Mouse (Mus musculus) embryonic stem cell, embryonic (primary cell): ENCODE measurements around the gene Thoc3.
"Not testable (repeated sequence)": the region's sequence is repeated elsewhere in the genome, so short reads cannot be mapped to it uniquely, and the experiment has no call there.

Experiments used
- CTCF ChIA-PET, 4 experiments: fragments of 300-600 bp in 2 of 4; fragments of 350-600 bp in 2 of 4; sonication (Branson Sonifier 250); formaldehyde crosslinking; loops; one replicate each; lab custom pipeline; 2022; ENCODE audit warnings: inconsistent platforms in 2 of 4; lab: Charles Lee
- POLR2A ChIA-PET, 4 experiments: fragments of 300-600 bp in 2 of 4; fragments of 350-600 bp in 2 of 4; sonication (Branson Sonifier 250); formaldehyde crosslinking; loops; one replicate each; lab custom pipeline; 2022; ENCODE audit warnings: antibody characterized with exemption in 4 of 4, inconsistent platforms in 1 of 4; lab: Charles Lee

Thoc3 gene

GRCm38 (mm10) chr13:54468098-54469011 lies at the start of gene Thoc3:
Gene Thoc3, minus strand, starts transcription at chr13:54468849.
- CTCF ChIA-PET: interaction anchor here in 3 of 4 experiments (0.6 to 3.4 kb wide), 7 partner anchors 11 to 1456 kb away, joined by 3 to 18 read pairs (median 4); no protein-coding TSS in a partner anchor
- POLR2A ChIA-PET: interaction anchor here in 3 of 4 experiments (0.5 to 2.4 kb wide), 32 partner anchors 9 to 1286 kb away, joined by 3 to 14 read pairs (median 3); partner anchors contain the start of genes Simc1 (in 3 of the 3), Higd2a (in 2 of the 3), Nop16 (in 2 of the 3) and Arl10 (in 1 of the 3)

- CTCF ChIA-PET: interaction anchor here in 2 of 4 experiments (0.6 kb wide), 2 partner anchors 28 to 207 kb away, joined by 3 to 5 read pairs; no protein-coding TSS in a partner anchor
- POLR2A ChIA-PET: interaction anchor here (0.6 to 3.9 kb wide), 8 partner anchors 13 to 355 kb away, joined by 3 to 18 read pairs (median 6); no protein-coding TSS in a partner anchor
Observed at GRCm38 (mm10) chr13:54505920-54506319, 37.3 kb upstream of the Thoc3 start.

- ChIA-PET CTCF (interaction anchor here in 2 of 4 experiments (0.5 to 2.1 kb wide), 6 partner anchors 15 to 391 kb away, joined by 3 to 8 read pairs (median 4); no protein-coding TSS in a partner anchor), POLR2A (interaction anchor here (0.5 to 3.9 kb wide), 66 partner anchors 7 to 940 kb away, joined by 3 to 18 read pairs (median 4); partner anchors contain the start of genes Higd2a (in 3 of the 4), Nop16 (in 3 of the 4), Thoc3 (in 3 of the 4) and Arl10 (in 2 of the 4))
Observed at GRCm38 (mm10) chr13:54504611-54505260, 36.1 kb upstream of the Thoc3 start.

GRCm38 (mm10) chr13:54503604-54504521 lies 35.2 kb upstream of the Thoc3 start, which contains the start of gene Simc1:
Gene Simc1, plus strand, starts transcription at chr13:54503779.
- ChIA-PET CTCF (interaction anchor here in 2 of 4 experiments (0.5 to 2.1 kb wide), 7 partner anchors 16 to 386 kb away, joined by 3 to 8 read pairs (median 4); no protein-coding TSS in a partner anchor), POLR2A (interaction anchor here (0.5 to 3.9 kb wide), 79 partner anchors 8 to 941 kb away, joined by 3 to 18 read pairs (median 4); partner anchors contain the start of genes Higd2a (in 3 of the 4), Nop16 (in 3 of the 4), Thoc3 (in 3 of the 4) and Arl10 (in 2 of the 4))

- ChIA-PET CTCF (interaction anchor here in 2 of 4 experiments (0.9 to 1.8 kb wide), 2 partner anchors 17 to 56 kb away, joined by 3 to 5 read pairs; no protein-coding TSS in a partner anchor), POLR2A (interaction anchor here (0.6 to 3.9 kb wide), 41 partner anchors 8 to 941 kb away, joined by 3 to 18 read pairs (median 4); partner anchors contain the start of genes Nop16 (in 2 of the 4), Thoc3 (in 2 of the 4), Grk6 (in 1 of the 4) and Higd2a (in 1 of the 4))
Observed at GRCm38 (mm10) chr13:54503278-54503603, 34.6 kb upstream of the Thoc3 start.

- POLR2A ChIA-PET: interaction anchor here in 3 of 4 experiments (0.6 to 3.3 kb wide), 7 partner anchors 11 to 1679 kb away, joined by 3 to 14 read pairs (median 3); no protein-coding TSS in a partner anchor
- CTCF ChIA-PET: interaction anchor here in 3 of 4 experiments (0.6 to 1.8 kb wide), 3 partner anchors 30 to 78 kb away, joined by 3 to 5 read pairs (median 5); no protein-coding TSS in a partner anchor
Observed at GRCm38 (mm10) chr13:54501957-54502690, 33.5 kb upstream of the Thoc3 start.

- CTCF ChIA-PET: interaction anchor here in 1 of 4 experiments (1.8 kb wide), 1 partner anchor 54 kb away, joined by 5 read pairs; no protein-coding TSS in a partner anchor
- POLR2A ChIA-PET: interaction anchor here in 3 of 4 experiments (0.6 to 1.4 kb wide), 3 partner anchors 12 to 1679 kb away, joined by 3 read pairs; no protein-coding TSS in a partner anchor
Observed at GRCm38 (mm10) chr13:54501352-54501751, 32.7 kb upstream of the Thoc3 start.

GRCm38 (mm10) chr13:54499551-54499950 lies 30.9 kb upstream of the Thoc3 start:
- CTCF ChIA-PET, POLR2A ChIA-PET: not testable (repeated sequence)

GRCm38 (mm10) chr13:54491381-54491780 lies 22.7 kb upstream of the Thoc3 start:
- ChIA-PET CTCF (no interaction called here), POLR2A (interaction anchor here in 2 of 4 experiments (1.2 to 3.8 kb wide), 2 partner anchors 13 kb away, joined by 5 to 18 read pairs; partner anchors contain the start of gene Simc1 (in 2 of the 2))

- ChIA-PET POLR2A (no interaction called here), CTCF (interaction anchor here in 2 of 4 experiments (0.6 to 0.7 kb wide), 2 partner anchors 17 to 24 kb away, joined by 3 read pairs; no protein-coding TSS in a partner anchor)
Observed at GRCm38 (mm10) chr13:54490411-54490810, 21.8 kb upstream of the Thoc3 start.

GRCm38 (mm10) chr13:54481498-54481897 lies 12.8 kb upstream of the Thoc3 start:
- POLR2A ChIA-PET: interaction anchor here in 3 of 4 experiments (0.6 to 2.3 kb wide), 10 partner anchors 12 to 1896 kb away, joined by 3 to 12 read pairs (median 3); partner anchors contain the start of genes Simc1 (in 1 of the 3) and Thoc3 (in 1 of the 3)
- CTCF ChIA-PET: interaction anchor here in 3 of 4 experiments (0.7 to 1.2 kb wide), 5 partner anchors 9 to 161 kb away, joined by 3 to 5 read pairs (median 4); no protein-coding TSS in a partner anchor

- POLR2A ChIA-PET: interaction anchor here in 3 of 4 experiments (0.6 to 1.2 kb wide), 7 partner anchors 8 to 525 kb away, joined by 3 to 4 read pairs (median 3); partner anchors contain the start of gene Simc1 (in 1 of the 3)
- CTCF ChIA-PET: interaction anchor here in 2 of 4 experiments (0.7 kb wide), 2 partner anchors 32 to 107 kb away, joined by 3 to 9 read pairs; no protein-coding TSS in a partner anchor
Observed at GRCm38 (mm10) chr13:54479286-54479685, 10.6 kb upstream of the Thoc3 start.

GRCm38 (mm10) chr13:54475702-54476101 lies 7.1 kb upstream of the Thoc3 start:
- POLR2A ChIA-PET: interaction anchor here in 2 of 4 experiments (0.7 to 1.9 kb wide), 2 partner anchors 12 to 28 kb away, joined by 4 to 9 read pairs; partner anchors contain the start of gene Simc1 (in 1 of the 2)

GRCm38 (mm10) chr13:54474996-54475395 lies 6.3 kb upstream of the Thoc3 start:
- ChIA-PET CTCF (interaction anchor here in 2 of 4 experiments (0.7 to 1.8 kb wide), 3 partner anchors 27 to 97 kb away, joined by 3 to 5 read pairs (median 3); no protein-coding TSS in a partner anchor), POLR2A (interaction anchor here in 2 of 4 experiments (0.7 to 1.9 kb wide), 2 partner anchors 13 to 28 kb away, joined by 4 to 9 read pairs; partner anchors contain the start of gene Simc1 (in 1 of the 2))

More at GRCm38 (mm10) chr13:54475702-54476101, 7.1 kb upstream of the Thoc3 start:
- CTCF ChIA-PET: interaction anchor here in 3 of 4 experiments (0.6 to 1.8 kb wide), 3 partner anchors 28 to 164 kb away, joined by 3 to 5 read pairs (median 3); no protein-coding TSS in a partner anchor

GRCm38 (mm10) chr13:54471967-54472366 lies 3.3 kb upstream of the Thoc3 start:
- ChIA-PET CTCF (interaction anchor here in 3 of 4 experiments (0.6 to 0.8 kb wide), 4 partner anchors 9 to 94 kb away, joined by 3 to 4 read pairs (median 3); partner anchors contain the start of gene 4833439L19Rik (in 1 of the 3)), POLR2A (interaction anchor here in 1 of 4 experiments (1.0 kb wide), 1 partner anchor 25 kb away, joined by 4 read pairs; no protein-coding TSS in a partner anchor)
